Mouse (Mus musculus) layer of hippocampus, adult 8-10 months (tissue): ENCODE measurements around the gene Tbc1d2. TPM values are rescaled to one million over a fixed set of nuclear protein-coding genes. Genes with fewer than 3 reads are reported as not detected.
"Not testable (repeated sequence)": the region's sequence is repeated elsewhere in the genome, so short reads cannot be mapped to it uniquely, and the experiment has no call there.

Experiments
- DNase-seq, 2 experiments: peaks; one replicate each; pipeline ENCODE4 v3.0.0; 2022; ENCODE audit warnings: low spot score in 2 of 2
- total RNA-seq, 4 experiments: library from RNA; stranded (reverse); gene quantifications; 2 replicates each; pipeline ENCODE4 v1.2.4; 2022

The Tbc1d2 gene
- total RNA-seq, 4 experiments from 2014 or later, result 2.8 to 4.2 (median 3.0) TPM

GRCm38 (mm10) chr4:46601844-46602423, 48.1 kb downstream of the Tbc1d2 start, which contains the start of gene Coro2a:
Gene Coro2a, minus strand, starts transcription at chr4:46602202.
- DNase-seq, result peak; percentile 74 to 87

GRCm38 (mm10) chr4:46601258-46601843, 48.7 kb downstream of the Tbc1d2 start:
- DNase-seq, result no peak

- no peak for DNase-seq
These were observed 49.3 kb downstream of the Tbc1d2 start for GRCm38 (mm10) chr4:46600473-46601257.

GRCm38 (mm10) chr4:46599609-46600008, 50.4 kb downstream of the Tbc1d2 start:
- DNase-seq, result not testable (repeated sequence)

GRCm38 (mm10) chr4:46598981-46599380, 51.0 kb downstream of the Tbc1d2 start:
- no peak for DNase-seq

- DNase-seq, result no peak
These were observed 51.9 kb downstream of the Tbc1d2 start for GRCm38 (mm10) chr4:46598111-46598510.

- no peak for DNase-seq
These were observed 52.6 kb downstream of the Tbc1d2 start for GRCm38 (mm10) chr4:46597286-46597961.

- no peak for DNase-seq
These were observed 53.6 kb downstream of the Tbc1d2 start for GRCm38 (mm10) chr4:46596398-46596797.

GRCm38 (mm10) chr4:46594131-46594530, 55.9 kb downstream of the Tbc1d2 start:
- DNase-seq, result no peak

GRCm38 (mm10) chr4:46593472-46593871, 56.5 kb downstream of the Tbc1d2 start:
- DNase-seq, result no peak

- DNase-seq, result no peak
These were observed 58.0 kb downstream of the Tbc1d2 start for GRCm38 (mm10) chr4:46591833-46592520.

GRCm38 (mm10) chr4:46590810-46591209, 59.2 kb downstream of the Tbc1d2 start:
- no peak for DNase-seq

GRCm38 (mm10) chr4:46589946-46590684, 59.9 kb downstream of the Tbc1d2 start:
- DNase-seq, result no peak

- DNase-seq, result no peak
These were observed 60.9 kb downstream of the Tbc1d2 start for GRCm38 (mm10) chr4:46589151-46589550.

- DNase-seq, result no peak
These were observed 63.5 kb downstream of the Tbc1d2 start for GRCm38 (mm10) chr4:46586473-46586872.

GRCm38 (mm10) chr4:46585811-46586190, 64.2 kb downstream of the Tbc1d2 start:
- no peak for DNase-seq

- DNase-seq, result no peak
These were observed 64.8 kb downstream of the Tbc1d2 start for GRCm38 (mm10) chr4:46585041-46585810.

- DNase-seq, result not testable (repeated sequence)
These were observed 65.5 kb downstream of the Tbc1d2 start for GRCm38 (mm10) chr4:46584536-46584935.

- not testable (repeated sequence) for DNase-seq
These were observed 65.9 kb downstream of the Tbc1d2 start for GRCm38 (mm10) chr4:46584084-46584483.

- DNase-seq, result not testable (repeated sequence)
These were observed 68.0 kb downstream of the Tbc1d2 start for GRCm38 (mm10) chr4:46582024-46582423.
